Mouse (Mus musculus) T-helper 1 cell (primary cell): Measurements from ENCODE around the gene Slc15a3.

ENCODE experiments used
- in situ Hi-C: fragments of 300-600 bp; cut with MboI, MseI; formaldehyde crosslinking; loops from one replicate; pipeline ENCODE4 v1.15.1; 2025; ENCODE audit warnings: high pct_unique_total_duplicates

Slc15a3 gene

DNA sequence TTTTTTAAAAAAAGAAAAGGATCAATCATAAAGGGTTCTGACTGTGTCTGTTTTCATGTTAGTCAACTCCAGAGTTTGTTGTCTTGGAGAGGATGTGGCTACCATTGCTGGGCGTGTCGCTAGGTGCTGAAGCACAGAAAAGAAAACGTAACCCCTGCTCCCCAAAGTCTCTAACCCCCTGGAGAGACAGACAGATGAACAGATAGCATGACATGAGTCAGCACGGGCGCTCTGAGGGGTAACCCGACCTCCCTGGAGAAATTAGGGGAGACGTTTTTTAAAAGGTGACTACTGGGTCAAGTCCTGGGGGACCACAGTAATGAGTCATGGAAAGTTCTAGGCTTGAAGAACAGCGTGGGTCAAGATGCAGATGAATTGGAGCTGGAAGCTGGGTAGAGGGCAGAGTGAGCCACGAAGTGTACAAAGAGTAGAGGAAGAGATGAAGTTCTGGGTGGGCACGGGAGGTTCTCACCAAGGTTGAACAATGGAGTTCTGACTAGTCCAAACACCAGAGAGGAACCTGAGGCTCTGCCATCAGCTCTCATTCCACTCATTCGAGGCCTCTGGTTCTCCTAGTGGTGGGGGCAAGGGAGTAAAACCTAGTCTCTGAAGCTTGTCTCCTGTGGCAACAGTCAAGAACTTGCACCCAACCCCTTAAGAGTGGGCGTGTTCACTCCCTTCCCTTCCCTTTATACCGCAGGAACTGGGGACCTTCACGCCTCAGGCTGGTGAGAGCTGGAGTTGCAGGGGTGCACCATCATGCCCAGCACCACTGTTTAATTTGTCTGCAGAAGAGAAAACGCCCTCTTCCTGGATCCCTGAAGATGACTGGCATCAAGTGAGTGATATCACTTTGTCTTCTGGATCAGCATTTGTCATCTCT is at the start of gene Slc15a3:
Slc15a3 (plus strand) TSS at position 718 of the 883 bp plus-strand sequence.
- in situ Hi-C loops = no loop called here

- in situ Hi-C loops = no loop called here
These were observed 49.2 kb upstream of the Slc15a3 start for GRCm38 (mm10) chr19:10790323-10790722.

DNA sequence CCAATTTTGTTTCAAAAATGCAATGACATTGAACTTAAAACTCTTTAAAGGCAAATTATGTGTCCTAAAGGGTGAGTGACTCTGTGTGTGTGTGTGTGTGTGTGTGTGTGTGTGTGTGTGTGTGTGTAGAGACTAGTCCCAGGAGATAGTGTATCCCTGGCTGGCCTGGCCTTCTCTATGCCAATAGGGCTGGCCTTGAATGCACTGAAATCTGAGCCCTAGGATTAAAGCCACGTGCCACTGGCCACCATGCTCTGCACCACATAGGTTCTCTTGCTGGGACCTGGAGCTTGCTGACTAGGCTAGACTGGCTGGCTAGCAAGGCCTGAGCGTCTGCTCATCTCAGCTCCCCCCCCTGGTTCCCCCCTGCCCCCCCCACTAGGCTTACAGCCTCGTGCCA is 46.5 kb upstream of the Slc15a3 start:
- in situ Hi-C loops = no loop called here

DNA sequence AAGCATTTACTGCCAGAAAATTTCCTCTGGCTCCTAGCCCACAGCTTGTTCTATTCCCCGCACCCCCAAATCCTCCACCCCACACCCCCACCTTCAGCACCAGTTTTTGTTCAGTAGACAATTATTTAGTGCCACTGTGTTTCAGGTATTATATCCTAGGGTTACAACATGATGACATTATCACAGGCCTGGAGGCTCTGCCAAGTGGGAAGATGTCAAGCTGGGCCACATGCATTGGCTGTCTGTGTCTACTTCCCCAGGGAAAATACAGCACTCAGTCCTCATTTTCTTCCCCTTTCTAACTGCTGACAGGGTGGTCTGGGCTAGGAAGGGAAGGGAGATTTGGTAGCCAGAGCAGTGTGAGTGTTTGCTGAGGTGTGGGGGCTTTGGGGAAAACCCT is 44.6 kb upstream of the Slc15a3 start:
- in situ Hi-C loops = no loop called here

DNA sequence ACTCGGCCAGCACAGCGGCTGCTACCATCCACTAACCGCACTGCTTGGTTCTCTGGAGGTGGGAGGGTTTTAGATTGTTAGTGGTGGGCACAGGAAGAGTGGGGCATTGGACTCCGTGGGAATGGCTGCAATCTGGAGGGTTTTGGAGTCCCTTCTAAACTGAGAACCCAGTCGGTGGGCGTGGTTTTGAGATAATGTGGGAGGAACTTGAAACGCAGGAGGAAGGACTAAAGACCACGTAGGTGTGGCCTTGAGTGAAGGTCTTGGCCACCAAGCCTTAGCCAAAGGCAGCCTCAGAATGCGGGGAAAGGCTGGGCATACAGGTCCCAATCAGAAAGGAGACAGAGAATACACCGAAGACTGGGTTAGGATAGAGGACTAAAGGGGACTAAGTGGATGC is 41.0 kb upstream of the Slc15a3 start:
- in situ Hi-C loops = no loop called here

- in situ Hi-C loops = no loop called here
These were observed 40.4 kb upstream of the Slc15a3 start for GRCm38 (mm10) chr19:10799155-10799554.

GRCm38 (mm10) chr19:10801070-10801469 is 38.5 kb upstream of the Slc15a3 start:
- in situ Hi-C loops = no loop called here

GRCm38 (mm10) chr19:10801906-10802305 is 37.6 kb upstream of the Slc15a3 start:
- in situ Hi-C loops = no loop called here

- in situ Hi-C loops = no loop called here
These were observed 35.8 kb upstream of the Slc15a3 start for GRCm38 (mm10) chr19:10803751-10804150.

GRCm38 (mm10) chr19:10804850-10805660 is 34.5 kb upstream of the Slc15a3 start:
- in situ Hi-C loops = no loop called here

DNA sequence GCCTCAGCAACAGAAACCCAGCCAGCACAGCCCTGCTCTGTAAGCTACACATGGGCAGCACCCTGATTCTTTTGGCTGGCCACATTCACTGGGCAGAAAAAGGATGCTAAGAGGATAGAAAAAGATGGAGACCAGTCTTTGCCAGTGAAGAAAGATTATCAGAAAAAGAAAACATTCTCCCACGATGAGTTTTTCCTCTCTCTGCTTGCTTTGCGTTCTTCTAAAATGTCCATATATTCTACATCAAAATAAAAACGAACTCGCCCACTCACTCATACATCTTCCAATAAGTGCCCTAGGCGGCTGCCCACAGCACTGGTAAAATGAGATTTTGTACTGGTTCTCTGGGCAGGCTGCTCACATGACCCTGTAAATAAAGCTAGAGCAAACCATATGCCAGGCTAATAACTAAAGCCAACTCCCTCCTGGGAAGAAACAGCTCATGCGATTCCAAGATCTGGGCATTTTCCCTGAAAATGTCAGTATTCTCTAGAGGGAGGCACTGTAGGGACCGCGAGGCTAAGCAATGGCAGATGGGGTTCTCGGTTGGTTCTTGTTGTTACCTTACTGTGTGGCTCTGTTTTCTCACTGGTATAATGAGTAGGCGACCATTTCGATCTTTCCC is 33.8 kb upstream of the Slc15a3 start:
- in situ Hi-C loops = no loop called here

GRCm38 (mm10) chr19:10808524-10809233 is 30.8 kb upstream of the Slc15a3 start:
- in situ Hi-C loops = no loop called here

- in situ Hi-C loops = no loop called here
These were observed 29.9 kb upstream of the Slc15a3 start for GRCm38 (mm10) chr19:10809428-10810175.

- in situ Hi-C loops = no loop called here
These were observed 29.4 kb upstream of the Slc15a3 start for GRCm38 (mm10) chr19:10810176-10810492.

- in situ Hi-C loops = no loop called here
These were observed 28.1 kb upstream of the Slc15a3 start for GRCm38 (mm10) chr19:10811471-10811870.

DNA sequence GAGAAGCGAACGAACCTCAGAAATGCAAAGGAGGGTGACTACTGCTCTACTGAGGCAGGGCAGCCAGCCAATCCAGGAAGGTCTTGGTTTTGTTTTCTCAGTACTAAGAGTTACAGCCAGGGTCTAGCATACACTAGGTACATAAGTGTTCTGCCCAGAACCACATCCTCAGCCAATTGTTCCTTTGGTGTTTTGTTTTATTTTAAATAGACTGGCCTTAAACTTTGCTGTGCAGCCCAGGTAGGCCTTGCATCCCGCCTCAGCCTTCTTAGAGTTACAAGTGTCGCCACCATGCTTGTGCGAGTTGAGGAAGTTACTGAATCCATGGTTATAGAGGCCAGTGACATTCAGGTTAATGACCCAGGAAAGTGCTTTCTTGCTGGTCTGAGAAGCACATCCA is 26.5 kb upstream of the Slc15a3 start:
- in situ Hi-C loops = no loop called here

GRCm38 (mm10) chr19:10813905-10814304 is 25.6 kb upstream of the Slc15a3 start:
- in situ Hi-C loops = no loop called here

DNA sequence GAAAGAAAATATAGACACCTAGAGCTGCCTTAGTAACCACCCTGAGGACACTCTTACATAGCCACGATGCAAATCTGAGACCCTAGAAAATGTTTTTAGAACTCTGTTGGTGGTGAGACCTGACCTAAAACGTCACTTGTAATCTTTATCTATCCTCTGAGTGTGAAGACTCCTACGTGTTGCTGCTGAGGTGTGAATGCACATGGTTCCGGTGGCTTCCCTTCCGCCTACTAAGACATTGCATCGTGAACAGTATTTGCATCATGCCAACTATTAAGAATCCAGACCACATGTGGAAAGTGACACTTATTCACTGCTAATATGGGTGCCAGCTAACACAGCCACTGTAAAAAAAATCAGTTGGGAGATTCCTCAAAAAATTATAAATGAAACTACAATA is 23.7 kb upstream of the Slc15a3 start:
- in situ Hi-C loops = no loop called here

DNA sequence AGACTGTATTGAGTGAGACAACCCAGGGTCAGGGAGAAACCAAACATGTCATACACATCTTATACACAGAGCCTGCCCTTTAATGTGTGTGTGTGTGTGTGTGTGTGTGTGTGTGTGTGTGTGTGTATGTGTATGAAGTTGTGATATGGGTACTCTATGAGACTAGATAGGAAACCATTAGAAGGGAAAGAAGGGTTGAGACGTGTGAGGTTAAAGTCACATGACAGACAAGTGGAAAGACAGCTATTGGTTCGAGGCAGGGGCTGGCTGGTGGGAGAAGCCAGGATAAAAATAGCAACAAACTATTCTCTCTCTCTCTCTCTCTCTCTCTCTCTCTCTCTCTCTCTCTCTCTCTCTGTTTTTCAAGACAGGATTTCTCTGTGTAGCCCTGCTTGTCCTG is 23.1 kb upstream of the Slc15a3 start:
- in situ Hi-C loops = no loop called here

DNA sequence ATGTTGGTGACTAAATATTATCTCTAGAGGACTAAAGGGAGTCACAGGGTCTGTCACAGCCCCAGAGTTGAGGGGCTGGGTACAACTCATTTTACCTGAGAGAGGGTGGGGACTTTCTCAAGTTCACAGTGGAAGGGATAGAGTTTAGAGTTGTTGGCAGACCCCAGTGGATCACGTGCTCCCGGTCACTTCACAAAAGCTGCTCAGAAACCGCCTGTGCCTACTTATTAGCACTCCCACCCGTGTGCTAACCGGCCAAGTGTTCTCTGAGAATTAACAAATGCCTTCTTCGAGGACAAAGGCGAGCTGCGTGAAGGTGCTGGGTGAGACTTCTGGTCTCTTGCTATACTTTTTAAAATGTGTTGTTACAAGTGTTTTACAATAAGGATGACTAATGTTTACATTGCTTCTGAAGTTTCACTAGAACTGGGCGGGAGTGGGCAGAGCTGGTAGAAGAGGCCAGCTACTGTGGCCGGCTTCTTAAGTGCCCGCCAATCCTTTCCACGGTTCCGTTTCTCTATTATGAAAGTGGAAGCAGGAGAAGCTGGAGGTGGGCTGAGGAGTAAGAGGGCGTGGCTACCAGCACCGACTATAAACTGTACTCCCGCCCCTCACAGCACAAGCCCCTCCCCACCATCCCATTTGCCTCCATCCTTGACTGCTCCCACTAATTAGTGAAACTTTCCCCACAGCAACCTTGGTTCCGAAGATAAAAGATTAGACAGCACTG is 21.1 kb upstream of the Slc15a3 start:
- in situ Hi-C loops = no loop called here
